Mouse (Mus musculus) MEL (cell line): ENCODE measurements around the gene Hist1h2ag. TPM values are rescaled to one million over a fixed set of nuclear protein-coding genes. Genes with fewer than 3 reads are reported as not detected.

Experiments
- DNase-seq: peaks from one replicate; pipeline ENCODE4 v3.0.0; 2011; ENCODE audit warnings: low read depth, low spot score
- H3K27ac ChIP-seq: 2 replicates; pipeline ENCODE4 v1.5.1; 2012; ENCODE audit warnings: low read depth, mild to moderate bottlenecking, control low read depth, low read length, moderate library complexity; ENCODE audit not compliant: control insufficient read depth
- H3K27me3 ChIP-seq, 2 experiments: fragments of 150-350 bp in 1 of 2; sonication (generic) in 1 of 2; 2 replicates each; pipeline ENCODE4 v1.6.1; 2012; ENCODE audit warnings: low read length in 2 of 2, mild to moderate bottlenecking in 2 of 2, improper control_type of control experiment in 1 of 2, moderate library complexity in 1 of 2; ENCODE audit not compliant: insufficient read depth in 2 of 2, control insufficient read depth in 1 of 2
- H3K36me3 ChIP-seq, 2 experiments: 2 replicates each; pipeline ENCODE4 v1.6.1; 2012 to 2014; ENCODE audit warnings: low read length in 2 of 2, improper control_type of control experiment in 1 of 2, inconsistent platforms in 1 of 2, mild to moderate bottlenecking in 1 of 2; ENCODE audit not compliant: insufficient read depth in 2 of 2, control insufficient read depth in 1 of 2
- H3K4me1 ChIP-seq, 2 experiments: fragments of 150-350 bp in 1 of 2; sonication (generic) in 1 of 2; 2 replicates each; pipeline ENCODE4 v1.6.1; 2012; ENCODE audit warnings: low read length in 2 of 2, improper control_type of control experiment in 1 of 2, mild to moderate bottlenecking in 1 of 2; ENCODE audit not compliant: insufficient read depth in 2 of 2, control insufficient read depth in 1 of 2
- H3K4me3 ChIP-seq, 2 experiments: fragments of 150-350 bp in 1 of 2; sonication (generic) in 1 of 2; 2 replicates each; pipeline ENCODE4 v1.5.1; 2012; ENCODE audit warnings: low read depth in 2 of 2, low read length in 2 of 2, mild to moderate bottlenecking in 2 of 2, moderate library complexity in 2 of 2, control low read depth in 1 of 2, improper control_type of control experiment in 1 of 2; ENCODE audit not compliant: control insufficient read depth in 1 of 2, insufficient read depth in 1 of 2
- H3K79me2 ChIP-seq: 2 replicates; pipeline ENCODE4 v1.6.1; 2012; ENCODE audit warnings: mild to moderate bottlenecking, low read length, moderate library complexity; ENCODE audit not compliant: control insufficient read depth, poor library complexity, insufficient read depth
- H3K9ac ChIP-seq: 2 replicates; pipeline ENCODE4 v1.6.1; 2012; ENCODE audit warnings: low read depth, mild to moderate bottlenecking, control low read depth, low read length, moderate library complexity; ENCODE audit not compliant: control insufficient read depth, poor library complexity, severe bottlenecking
- H3K9me3 ChIP-seq: fragments of 150-350 bp; sonication (generic); replicated peaks from 2 replicates; pipeline ENCODE4 v1.6.1; 2012; ENCODE audit warnings: mild to moderate bottlenecking, low read length, improper control_type of control experiment, moderate library complexity; ENCODE audit not compliant: insufficient read depth
- BHLHE40 ChIP-seq: IDR thresholded peaks from 2 replicates; pipeline ENCODE4 v1.6.1; 2012; ENCODE audit warnings: low read depth, mild to moderate bottlenecking, inconsistent platforms, low read length, improper control_type of control experiment, borderline replicate concordance
- CHD1 ChIP-seq: IDR thresholded peaks from 2 replicates; pipeline ENCODE4 v1.6.1; 2012; ENCODE audit warnings: low read depth, mild to moderate bottlenecking, inconsistent platforms, low read length, improper control_type of control experiment
- CTCF ChIP-seq, 3 experiments: IDR thresholded peaks in 2 of 3; conservative IDR thresholded peaks in 1 of 3; 2 replicates each; pipeline ENCODE4 v1.5.1; 2011 to 2012; ENCODE audit warnings: low read length in 3 of 3, low read depth in 2 of 3, mild to moderate bottlenecking in 2 of 3, improper control_type of control experiment in 1 of 3, inconsistent platforms in 1 of 3, mixed read lengths in 1 of 3, moderate library complexity in 1 of 3; ENCODE audit not compliant: control insufficient read depth in 1 of 3, insufficient read depth in 1 of 3, poor library complexity in 1 of 3, severe bottlenecking in 1 of 3
- ELF1 ChIP-seq: IDR thresholded peaks from 2 replicates; pipeline ENCODE4 v1.6.1; 2014; ENCODE audit warnings: low read depth, mild to moderate bottlenecking, inconsistent platforms, low read length, improper control_type of control experiment, moderate library complexity
- ETS1 ChIP-seq: IDR thresholded peaks from 2 replicates; pipeline ENCODE4 v1.6.1; 2012; ENCODE audit warnings: low read depth, mild to moderate bottlenecking, inconsistent platforms, low read length, improper control_type of control experiment, moderate library complexity
- MAFK ChIP-seq: IDR thresholded peaks from 2 replicates; pipeline ENCODE4 v1.6.1; 2011; ENCODE audit warnings: low read depth, mild to moderate bottlenecking, low read length, improper control_type of control experiment, borderline replicate concordance
- MAX ChIP-seq: IDR thresholded peaks from 2 replicates; pipeline ENCODE4 v1.6.1; 2011; ENCODE audit warnings: low read length, improper control_type of control experiment
- MAZ ChIP-seq: IDR thresholded peaks from 2 replicates; pipeline ENCODE4 v1.6.1; 2012; ENCODE audit warnings: low read depth, mild to moderate bottlenecking, inconsistent platforms, low read length, improper control_type of control experiment
- MXI1 ChIP-seq: IDR thresholded peaks from 2 replicates; pipeline ENCODE4 v1.6.1; 2011; ENCODE audit warnings: mild to moderate bottlenecking, low read depth, low read length, improper control_type of control experiment
- MYB ChIP-seq: IDR thresholded peaks from 2 replicates; pipeline ENCODE4 v1.6.1; 2011; ENCODE audit warnings: mild to moderate bottlenecking, low read depth, low read length, improper control_type of control experiment
- MYC ChIP-seq: IDR thresholded peaks from 2 replicates; pipeline ENCODE4 v1.6.1; 2011; ENCODE audit warnings: low read depth, mild to moderate bottlenecking, low read length, improper control_type of control experiment, moderate library complexity
- NELFE ChIP-seq: IDR thresholded peaks from 2 replicates; pipeline ENCODE4 v1.6.1; 2011; ENCODE audit warnings: low read depth, low read length, improper control_type of control experiment
- NRF1 ChIP-seq: IDR thresholded peaks from 2 replicates; pipeline ENCODE4 v1.6.1; 2014; ENCODE audit warnings: low read depth, mild to moderate bottlenecking, inconsistent platforms, low read length, improper control_type of control experiment, moderate library complexity; ENCODE audit not compliant: poor library complexity, insufficient read depth, severe bottlenecking
- POLR2A ChIP-seq, 2 experiments: IDR thresholded peaks; 2 replicates each; pipeline ENCODE4 v1.6.1; 2011 to 2012; ENCODE audit warnings: low read length in 2 of 2, mild to moderate bottlenecking in 2 of 2, control low read depth in 1 of 2, improper control_type of control experiment in 1 of 2, low read depth in 1 of 2, moderate library complexity in 1 of 2; ENCODE audit not compliant: control insufficient read depth in 1 of 2, insufficient read depth in 1 of 2, poor library complexity in 1 of 2
- POLR2AphosphoS5 ChIP-seq: IDR thresholded peaks from 2 replicates; pipeline ENCODE4 v1.6.1; 2012; ENCODE audit warnings: low read depth, borderline replicate concordance, mild to moderate bottlenecking, inconsistent platforms, low read length, moderate library complexity, mixed read lengths
- RCOR1 ChIP-seq: IDR thresholded peaks from 2 replicates; pipeline ENCODE4 v1.6.1; 2012; ENCODE audit warnings: low read depth, mild to moderate bottlenecking, inconsistent platforms, low read length, improper control_type of control experiment
- TCF12 ChIP-seq: IDR thresholded peaks from 2 replicates; pipeline ENCODE4 v1.6.1; 2014; ENCODE audit warnings: low read depth, mild to moderate bottlenecking, inconsistent platforms, low read length, improper control_type of control experiment, moderate library complexity
- USF2 ChIP-seq, 2 experiments: IDR thresholded peaks; 2 replicates each; pipeline ENCODE4 v1.6.1; 2011 to 2012; ENCODE audit warnings: improper control_type of control experiment in 2 of 2, low read length in 2 of 2, borderline replicate concordance in 1 of 2, inconsistent platforms in 1 of 2, low read depth in 1 of 2, mild to moderate bottlenecking in 1 of 2; ENCODE audit not compliant: insufficient read depth in 1 of 2
- ZKSCAN1 ChIP-seq: IDR thresholded peaks from 2 replicates; pipeline ENCODE4 v1.6.1; 2012; ENCODE audit warnings: low read depth, mild to moderate bottlenecking, inconsistent platforms, low read length, improper control_type of control experiment, moderate library complexity
- polyA plus RNA-seq, 2 experiments: library from polyadenylated mRNA; stranded (reverse) in 1 of 2; unstranded in 1 of 2; fragments of >175 nt in 1 of 2; fragments of >200 nt in 1 of 2; gene quantifications; 2 replicates each; pipeline versions ENCODE4 v1.2.1 to v1.2.4; 2012; ENCODE audit warnings: low replicate concordance in 2 of 2, low read depth in 1 of 2; ENCODE audit not compliant: insufficient read length in 2 of 2, insufficient read depth in 1 of 2, missing spikeins in 1 of 2
- total RNA-seq: library from RNA; depleted of rRNA; stranded (reverse); fragments of 300-350 nt; gene quantifications from 2 replicates; pipeline ENCODE4 v1.2.3, GENCODE M21; 2012

Gene Hist1h2ag
- total and polyA plus RNA-seq, 3 experiments, result 5.9 to 766 TPM; not detected in 1

DNA sequence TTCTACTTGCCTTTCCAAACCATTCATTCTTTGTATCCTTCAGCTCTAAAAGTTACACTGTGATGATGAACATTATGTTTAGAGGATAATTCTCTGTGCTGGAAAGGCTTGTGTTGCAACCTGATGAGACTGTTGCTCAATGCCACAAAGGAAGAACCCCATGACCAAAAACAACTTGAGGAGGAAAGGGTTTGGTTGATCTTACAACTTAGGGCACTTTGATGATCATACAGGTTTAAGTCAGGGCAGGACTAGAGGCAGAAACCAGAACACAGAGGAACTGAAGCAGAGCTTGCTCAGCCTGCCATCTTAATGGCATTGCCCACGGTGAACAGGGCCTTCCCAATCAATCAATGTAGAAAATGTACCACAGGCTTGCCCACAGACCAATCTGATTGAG, 18.7 kb upstream of the Hist1h2ag start:
- no peaks in the 10 kb centered on the region for H3K4me1 ChIP-seq
- DNase-seq, result no peak

GRCm38 (mm10) chr13:22053754-22054153, 11.0 kb upstream of the Hist1h2ag start:
- Histone ChIP-seq H3K4me1 (no peaks in the 10 kb centered on the region), H3K36me3 (peaks cover 0 to 2% of the 10 kb centered on the region in 2 experiments; a peak in 2 of 4 replicates), H3K27me3 (peaks cover 0 to 2% of the 10 kb centered on the region in 2 experiments; a peak in 1 of 4 replicates), H3K9me3 (no peaks in the 10 kb centered on the region), H3K27ac (no peak overlapping the region), H3K9ac (no peak overlapping the region), H3K4me3 (no peak overlapping the region), H3K79me2 (peaks cover 1% of the 10 kb centered on the region; the same call in 1 of the 2 replicates)
- no peak for DNase-seq
- TF ChIP-seq ELF1 (no peak), POLR2A (IDR thresholded peaks at IDR 0.05; ENCODE audit: control insufficient read depth in 1 of 2, insufficient read depth in 1 of 2, low read depth in 1 of 2, low read length in 2 of 2, poor library complexity in 1 of 2) (no peak), TCF12 (no peak), BHLHE40 (no peak), MYB (no peak), MAX (no peak), MAZ (no peak), RCOR1 (no peak), ZKSCAN1 (no peak), USF2 (IDR thresholded peaks at IDR 0.05; ENCODE audit: borderline replicate concordance in 1 of 2, insufficient read depth in 1 of 2, low read depth in 1 of 2, low read length in 2 of 2) (no peak), CHD1 (no peak), ETS1 (no peak), NELFE (no peak), MXI1 (no peak), MAFK (no peak), POLR2AphosphoS5 (no peak), NRF1 (no peak)

More for the DNA sequence above, 18.7 kb upstream of the Hist1h2ag start:
- Histone ChIP-seq H3K9me3 (no peaks in the 10 kb centered on the region), H3K27ac (no peak overlapping the region), H3K9ac (no peak overlapping the region), H3K36me3 (no peaks in the 10 kb centered on the region)
- no peak for TF ChIP-seq MYC
- TF ChIP-seq BHLHE40, result no peak
- TF ChIP-seq TCF12, result no peak
- no peak for TF ChIP-seq CTCF (IDR thresholded peaks at IDR 0.05 in 2 of 3, conservative IDR thresholded peaks at IDR 0.05 in 1 of 3; ENCODE audit: control insufficient read depth in 1 of 3, insufficient read depth in 1 of 3, low read depth in 2 of 3, low read length in 3 of 3, poor library complexity in 1 of 3, severe bottlenecking in 1 of 3)
- TF ChIP-seq, all 39 proteins: peak for 0
- Histone ChIP-seq H3K79me2 (no peaks in the 10 kb centered on the region), H3K27me3 (no peaks in the 10 kb centered on the region; a peak in 1 of 4 replicates), H3K4me3 (no peak overlapping the region)
